Mouse (Mus musculus) ES-Bruce4 (cell line): ENCODE data around the gene Ubl4b.

ENCODE experiments used
- CTCF ChIP-seq: IDR thresholded peaks from one replicate; pipeline ENCODE4 v1.8.1; 2011; ENCODE audit warnings: low read depth, low read length
- EP300 ChIP-seq: IDR thresholded peaks from 2 replicates; pipeline ENCODE4 v1.6.1; 2011; ENCODE audit warnings: low read depth, low read length; ENCODE audit not compliant: insufficient read depth
- POLR2A ChIP-seq: IDR thresholded peaks from one replicate; pipeline ENCODE4 v1.8.1; 2011; ENCODE audit warnings: low read length; ENCODE audit not compliant: insufficient read depth

GRCm38 (mm10) chr3:107559183-107559582 lies 4.3 kb upstream of the Ubl4b start:
- peak; percentile 73 for TF ChIP-seq CTCF
- no peak for TF ChIP-seq POLR2A
- TF ChIP-seq EP300: no peak
